Mouse (Mus musculus): Measurements from ENCODE around the gene Fmo1.

The Fmo1 gene

DNA sequence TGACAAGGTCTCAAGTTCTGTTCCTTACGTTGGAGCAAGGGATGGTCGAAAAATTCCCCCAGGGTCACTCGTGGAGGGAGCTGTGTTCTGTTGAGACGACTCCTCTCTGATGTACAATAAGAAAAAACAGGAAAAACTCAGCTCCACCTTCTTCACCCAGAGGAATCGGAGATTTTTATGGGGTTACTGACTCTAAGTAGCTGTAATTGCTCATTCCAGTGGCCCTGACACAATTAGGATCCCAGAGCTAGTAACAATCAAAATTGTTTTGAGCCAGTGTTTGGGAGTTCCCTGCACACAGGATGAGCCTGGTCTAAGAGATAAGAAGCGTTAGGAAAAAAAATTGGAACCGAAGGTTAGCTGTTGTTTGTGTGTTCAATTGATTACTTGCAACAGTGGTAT lies at the start of gene Fmo1:
Fmo1 (minus strand) TSS at position 331 of the 402 bp plus-strand sequence.
- no peak for DNase-seq (ENCODE audit: low spot score)

DNA sequence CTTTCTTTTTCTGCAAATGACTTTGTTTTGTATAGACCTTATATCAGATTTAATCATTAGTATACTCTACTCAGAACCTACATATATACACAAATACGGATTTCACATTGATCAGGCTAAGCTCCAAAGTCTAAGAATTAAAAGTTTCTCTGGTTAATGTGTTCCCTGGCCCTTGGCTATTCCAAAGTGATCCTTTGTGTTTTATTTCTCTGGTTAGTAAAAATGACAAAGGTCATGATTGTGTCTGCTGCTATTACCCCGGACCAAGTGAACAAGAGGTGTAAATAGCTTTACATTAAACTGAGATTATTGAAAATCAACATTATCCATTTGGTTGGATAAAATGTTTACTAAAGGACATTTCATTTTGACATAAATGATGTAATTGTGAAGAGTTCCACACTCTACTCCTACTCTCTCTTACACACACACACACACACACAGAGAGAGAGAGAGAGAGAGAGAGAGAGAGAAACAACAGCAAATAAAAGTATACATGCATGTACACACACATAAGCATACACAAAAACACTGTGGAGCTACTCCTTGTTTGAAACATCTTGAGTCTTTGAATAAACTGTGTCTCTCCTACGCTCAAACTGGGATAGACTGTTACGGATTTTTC lies 48.6 kb upstream of the Fmo1 start:
- DNase-seq (ENCODE audit: low spot score) = no peak

DNA sequence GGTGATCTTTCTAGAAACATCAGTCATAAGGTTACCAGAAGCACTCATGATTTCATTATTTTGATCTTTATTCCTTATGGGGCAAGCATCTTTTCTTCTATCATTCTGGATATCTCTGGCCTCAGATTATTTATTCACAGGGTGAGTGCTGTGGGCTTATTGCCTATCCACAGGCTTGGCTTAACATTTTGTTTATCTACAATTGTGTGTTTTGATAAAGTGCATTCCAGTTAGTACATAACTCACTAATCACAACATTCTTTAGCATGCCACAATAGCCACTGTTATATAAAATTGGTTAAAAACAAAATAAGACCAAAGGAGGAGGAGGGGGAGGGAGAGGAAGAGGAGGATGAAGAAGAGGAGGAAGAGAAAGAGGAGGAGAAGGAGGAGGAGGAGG lies 45.7 kb upstream of the Fmo1 start:
- no peak for DNase-seq (ENCODE audit: low spot score)

DNA sequence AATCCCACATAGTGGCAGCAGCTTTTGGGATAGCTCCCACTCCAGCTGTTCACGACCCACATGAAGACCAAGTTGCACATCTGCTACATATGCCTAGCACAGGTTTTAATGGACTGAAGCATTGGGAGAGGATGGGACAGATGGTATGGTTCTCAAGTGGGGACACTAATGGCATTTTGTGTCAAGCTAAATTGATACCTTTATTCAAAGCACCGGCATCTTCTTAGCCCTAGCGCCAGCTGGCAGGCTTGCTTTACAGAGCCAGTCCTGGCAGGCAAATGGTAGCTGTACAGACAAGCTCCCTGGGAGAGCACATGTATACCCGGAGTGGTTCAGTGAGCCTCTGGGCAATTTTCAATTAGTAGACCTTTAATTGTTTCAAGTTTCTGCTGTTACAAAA lies 35.5 kb upstream of the Fmo1 start:
- no peak for DNase-seq (ENCODE audit: low spot score)

DNA sequence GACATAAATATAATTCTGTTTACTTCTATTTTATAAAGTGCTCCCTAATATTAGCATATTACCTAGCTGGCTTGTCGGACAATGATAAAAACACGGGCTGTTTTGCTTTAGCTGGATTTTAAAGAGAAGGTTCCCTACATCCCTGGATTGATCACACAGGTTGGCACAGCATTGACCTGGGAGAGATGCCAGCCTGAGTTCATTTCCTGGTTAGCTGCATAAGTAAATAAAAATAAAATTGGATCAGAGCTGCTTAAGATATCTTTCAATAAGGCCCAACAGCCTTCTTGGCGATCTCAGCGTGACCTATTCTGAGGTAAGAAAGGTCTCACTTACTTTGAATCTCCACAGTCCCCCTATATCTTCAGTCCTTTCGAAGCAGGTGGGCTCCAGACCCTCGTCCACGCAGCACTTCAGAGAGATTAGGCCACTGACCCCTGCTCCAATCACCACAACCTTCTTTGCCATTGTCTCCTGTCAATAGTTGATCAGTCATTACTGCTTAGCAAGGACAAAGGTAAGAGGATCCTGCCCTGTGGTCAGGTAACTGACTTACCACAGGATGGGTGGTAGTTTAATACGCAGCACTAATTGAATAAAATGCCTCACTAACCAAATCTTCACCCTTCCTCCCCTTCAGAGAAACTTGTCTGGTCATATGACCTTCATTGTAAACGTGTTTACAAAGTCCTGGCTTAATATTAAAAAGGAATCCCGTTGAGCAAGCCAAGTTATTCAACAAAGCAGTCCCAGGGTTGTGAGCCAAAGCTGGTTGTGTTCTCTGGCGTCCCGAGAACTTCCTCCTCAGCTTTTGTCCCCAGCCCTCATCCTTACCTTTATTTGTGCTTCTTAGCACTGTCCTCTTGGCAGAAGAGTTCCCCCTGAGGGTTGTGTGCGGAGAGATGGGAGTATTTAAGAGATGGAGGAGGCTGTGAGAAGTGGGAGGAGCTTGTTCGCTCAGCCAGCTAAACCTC lies 31.7 kb upstream of the Fmo1 start, which contains the start of gene Fmo2:
Fmo2 (minus strand) TSS at position 889 of the 974 bp plus-strand sequence.
- DNase-seq (ENCODE audit: low spot score) = no peak

DNA sequence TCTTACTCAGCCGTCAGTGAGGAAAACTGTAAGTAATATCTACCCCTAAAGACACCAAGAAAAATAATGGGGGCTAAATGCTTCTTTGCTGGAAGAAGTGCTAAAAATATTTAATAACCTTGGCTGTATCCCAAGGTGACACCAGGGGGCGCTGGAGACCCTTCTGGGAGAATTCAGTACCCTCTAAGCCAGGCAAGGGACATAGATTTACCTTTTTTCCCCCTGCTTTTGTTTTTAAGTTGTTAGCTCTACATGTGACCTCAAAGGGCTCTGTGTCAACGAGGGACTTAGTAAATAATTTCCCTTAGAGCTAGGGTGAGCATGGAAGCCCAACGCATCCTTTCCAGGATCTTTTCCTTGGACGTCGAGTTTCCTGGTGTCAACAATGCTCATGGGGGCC lies 29.5 kb upstream of the Fmo1 start:
- DNase-seq (ENCODE audit: low spot score) = peak; percentile 59

DNA sequence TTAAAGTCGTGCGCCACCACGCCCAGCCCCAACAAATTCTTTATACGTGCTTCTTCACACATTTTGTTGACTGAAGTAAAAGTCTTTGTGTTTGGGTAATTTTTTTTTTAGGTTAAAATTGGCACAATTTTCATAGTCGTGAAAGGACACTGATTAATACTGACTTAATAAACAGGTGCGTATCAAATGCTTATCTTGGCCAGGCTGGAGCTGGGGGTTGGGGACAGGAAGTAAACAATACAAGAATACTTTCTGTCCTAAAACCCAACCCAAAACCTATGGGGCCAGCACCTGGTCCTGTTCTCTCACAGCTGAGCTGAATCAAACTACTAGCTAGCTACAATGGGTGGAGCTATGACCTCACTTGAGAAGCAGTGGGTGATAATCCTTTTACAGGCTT lies 26.6 kb upstream of the Fmo1 start:
- no peak for DNase-seq (ENCODE audit: low spot score)

DNA sequence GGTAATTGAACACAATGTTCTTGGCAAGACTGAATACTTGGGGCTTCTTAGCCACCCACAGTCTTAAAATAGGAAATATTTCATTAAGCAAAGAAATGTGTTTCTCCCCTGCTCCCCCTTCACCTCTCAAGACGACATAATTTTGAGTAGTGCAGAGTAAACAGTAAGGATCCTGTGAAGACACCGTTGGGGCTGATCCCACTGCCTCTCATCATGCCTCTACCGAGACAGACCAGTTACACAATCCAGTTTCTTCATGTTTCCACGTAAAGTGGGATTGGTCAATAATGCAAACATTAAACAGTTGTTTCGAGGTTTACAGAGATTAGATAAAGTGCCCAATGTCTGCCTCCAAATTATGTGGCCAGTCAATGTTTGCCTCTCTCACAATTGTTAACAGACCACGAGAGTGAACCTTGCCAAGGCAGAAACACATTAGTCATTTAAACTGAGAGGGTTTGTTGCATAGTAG lies 25.6 kb upstream of the Fmo1 start:
- no peak for DNase-seq (ENCODE audit: low spot score)

DNA sequence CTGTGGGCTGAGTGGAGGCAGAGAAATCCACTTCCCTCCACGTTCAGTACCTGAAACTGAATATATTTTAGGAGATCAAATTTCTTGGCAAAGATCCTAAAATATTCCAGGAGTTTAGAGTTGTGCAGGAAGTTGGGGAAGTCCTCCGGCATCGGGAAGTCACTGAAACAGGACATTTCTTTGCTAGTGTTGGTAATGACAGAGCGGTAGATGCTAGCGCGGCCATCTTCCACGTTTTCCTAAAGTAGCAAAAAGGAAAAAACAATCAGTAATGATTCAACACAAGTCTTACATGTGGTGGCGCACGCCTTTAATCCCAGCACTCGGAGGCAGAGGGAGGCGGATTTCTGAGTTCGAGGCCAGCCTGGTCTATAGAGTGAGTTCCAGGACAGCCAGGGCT lies 22.2 kb upstream of the Fmo1 start:
- no peak for DNase-seq (ENCODE audit: low spot score)

DNA sequence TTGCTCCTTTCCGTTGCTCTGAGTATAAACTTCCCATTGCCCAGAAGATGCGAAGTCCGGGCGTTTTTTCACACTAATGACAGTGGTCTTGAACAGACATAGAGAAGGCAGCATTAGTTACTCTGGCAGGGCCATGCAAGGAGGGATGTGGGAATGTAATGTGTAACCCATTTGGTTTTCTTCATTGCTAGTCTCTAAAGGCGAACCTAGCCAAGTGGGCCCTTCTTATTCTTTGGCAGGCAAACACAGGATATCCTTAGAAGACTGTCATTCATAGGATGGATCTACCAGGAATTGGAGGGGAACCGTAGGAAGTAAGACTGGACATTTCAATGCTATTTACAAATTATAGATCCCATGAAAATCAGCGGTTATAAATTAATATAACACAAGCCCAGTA lies 21.2 kb upstream of the Fmo1 start:
- no peak for DNase-seq (ENCODE audit: low spot score)

DNA sequence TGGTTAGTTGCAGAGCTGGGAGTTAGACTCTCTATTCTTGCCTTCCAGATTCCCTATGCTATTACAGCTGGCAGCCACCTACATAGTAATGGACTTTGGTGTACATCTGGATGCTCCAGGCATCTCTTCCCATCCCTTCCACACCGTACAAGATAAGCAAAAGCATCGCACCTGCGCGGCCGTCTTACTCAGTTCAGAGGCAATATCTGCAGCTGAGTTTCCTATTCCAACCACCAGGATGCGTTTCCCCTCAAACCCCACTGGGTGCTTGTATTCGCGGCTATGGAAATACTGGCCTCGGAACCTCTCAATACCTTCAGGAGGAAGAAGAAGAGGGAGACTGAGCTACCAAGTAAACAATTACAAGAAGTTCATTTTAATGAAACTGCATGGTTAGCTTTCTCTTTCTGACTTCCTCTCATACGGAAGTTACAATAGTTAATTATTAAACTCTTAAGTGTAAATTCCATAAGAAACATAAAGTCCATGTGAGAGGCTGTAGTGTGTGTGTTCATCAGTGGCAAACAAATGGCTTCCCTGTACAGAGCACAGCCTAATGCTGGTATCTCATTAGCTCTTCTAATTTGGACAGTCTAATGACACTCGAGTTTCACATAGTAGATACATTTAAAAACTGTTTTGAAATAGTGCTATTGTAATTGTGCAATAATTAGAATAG lies 19.9 kb upstream of the Fmo1 start:
- DNase-seq (ENCODE audit: low spot score) = no peak

DNA sequence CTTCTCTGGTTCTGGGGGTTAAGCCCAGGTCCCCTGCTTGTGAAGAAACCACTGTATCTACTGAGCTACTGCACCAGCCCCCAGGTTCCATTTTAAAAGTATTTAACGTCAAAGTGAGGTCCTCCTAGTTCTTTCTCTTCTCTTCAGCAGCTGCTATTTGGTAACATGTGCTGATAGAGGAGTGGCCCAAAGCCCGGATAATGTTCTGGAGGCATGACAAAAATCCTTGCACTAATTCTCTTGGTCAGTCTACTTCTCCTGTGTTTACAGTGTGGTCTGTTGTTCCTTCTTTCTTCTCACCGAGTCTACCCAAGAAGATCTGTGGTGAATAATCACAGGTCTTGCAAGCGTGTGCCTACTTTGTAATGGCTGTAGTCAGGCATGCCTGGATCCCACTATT lies 16.3 kb upstream of the Fmo1 start:
- DNase-seq (ENCODE audit: low spot score) = no peak

DNA sequence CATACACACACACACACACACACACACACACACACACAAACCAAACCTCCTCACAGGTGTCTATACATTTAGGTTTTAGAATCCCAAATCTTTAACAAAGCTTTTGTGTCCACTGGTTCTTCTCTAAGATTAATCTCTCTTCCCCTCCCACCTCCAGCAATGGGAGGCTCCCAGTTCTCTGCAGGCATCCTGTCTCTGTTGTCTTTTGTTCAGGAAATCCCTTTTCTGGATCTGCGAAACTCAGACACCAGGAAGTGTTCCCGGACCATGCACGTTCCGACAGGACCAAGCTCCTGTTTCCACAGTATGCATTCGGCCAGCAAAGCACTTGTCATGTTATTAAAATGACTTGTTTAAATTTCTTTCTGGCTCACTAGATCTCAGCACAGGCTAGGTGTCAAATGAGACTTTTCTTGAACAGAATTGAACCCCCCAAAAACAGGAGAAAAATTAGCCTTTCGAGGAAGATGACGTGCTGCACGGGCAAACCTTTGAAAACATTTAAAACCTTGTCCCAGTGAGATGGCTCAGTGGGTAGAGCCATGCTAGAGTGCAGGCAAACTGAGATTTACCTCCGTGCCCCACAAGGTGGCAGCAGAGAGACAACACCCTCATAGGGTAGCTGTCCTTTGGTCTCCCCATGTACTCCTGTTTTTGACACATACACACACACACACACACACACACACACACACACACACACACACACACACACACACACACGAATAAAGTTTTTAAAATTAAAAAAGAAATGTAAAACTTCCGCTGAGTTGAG lies 13.4 kb upstream of the Fmo1 start:
- peak; percentile 48 for DNase-seq (ENCODE audit: low spot score)

DNA sequence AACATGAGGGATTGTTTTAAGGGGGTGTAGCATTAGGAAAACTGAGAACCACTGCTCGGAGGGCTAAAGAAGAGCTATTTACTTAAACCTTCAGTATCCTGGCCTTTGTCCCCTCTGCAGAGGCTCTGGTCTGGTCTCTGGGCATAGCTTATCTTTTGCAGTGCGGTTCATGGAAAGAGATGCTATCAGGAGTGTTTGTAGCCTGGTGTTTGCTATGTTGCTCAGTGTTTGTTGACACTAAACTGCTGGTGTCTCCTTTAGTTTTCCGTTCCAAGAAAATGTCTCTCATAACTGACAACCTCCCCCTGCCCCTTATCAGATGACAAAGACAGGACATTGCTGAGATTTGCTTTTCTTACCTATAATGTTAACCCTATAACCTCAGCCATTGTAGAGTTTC lies 8.7 kb upstream of the Fmo1 start:
- no peak for DNase-seq (ENCODE audit: low spot score)

DNA sequence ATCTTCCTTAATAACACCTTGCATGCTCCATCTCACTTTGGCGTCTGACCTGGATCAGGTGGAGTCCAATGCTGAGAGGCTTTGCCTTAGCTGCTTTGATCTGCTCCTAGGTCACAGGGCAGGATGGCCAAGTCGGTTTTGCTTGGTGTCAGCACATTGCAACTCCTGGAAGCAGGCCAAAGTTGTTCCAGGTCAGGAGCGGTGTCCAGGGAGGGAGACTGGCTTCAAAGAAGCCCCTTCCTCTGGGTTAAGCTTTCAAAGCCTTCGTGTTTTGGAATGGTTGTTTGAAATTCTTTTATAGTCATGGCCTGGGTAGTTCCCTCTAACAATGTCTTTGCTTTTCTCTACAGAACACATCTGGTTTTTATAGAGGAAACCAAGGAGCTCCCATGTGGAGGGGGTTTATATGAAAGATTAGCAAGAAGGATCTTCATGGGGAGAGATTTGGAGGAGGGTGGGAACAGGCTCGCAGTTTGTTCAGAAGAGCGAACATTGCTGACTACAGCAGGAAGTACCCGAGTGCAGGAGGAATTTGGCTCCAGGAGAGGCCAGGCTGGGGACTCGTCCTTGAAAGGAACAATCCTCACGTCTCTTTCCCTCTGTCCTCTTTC lies 5.4 kb upstream of the Fmo1 start:
- no peak for DNase-seq (ENCODE audit: low spot score)

DNA sequence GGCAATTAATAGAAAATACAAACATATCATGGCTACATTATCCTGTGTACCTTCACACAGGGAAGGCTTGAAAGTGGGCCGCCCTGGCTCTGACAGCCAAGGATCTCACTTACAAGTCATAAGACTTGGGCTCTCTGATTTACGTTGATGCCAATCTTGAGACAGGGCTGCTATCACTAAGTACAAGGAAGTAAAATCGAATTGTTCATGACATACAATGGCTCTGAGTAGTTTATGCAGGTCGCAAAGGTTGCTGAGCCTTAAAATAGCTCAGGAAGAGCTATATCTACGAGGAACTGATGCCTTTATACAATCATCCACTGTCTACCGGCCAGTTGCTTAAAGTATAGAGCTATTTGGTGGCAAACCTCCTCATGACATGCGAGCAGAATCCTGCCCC lies 4.6 kb upstream of the Fmo1 start:
- DNase-seq (ENCODE audit: low spot score) = no peak

DNA sequence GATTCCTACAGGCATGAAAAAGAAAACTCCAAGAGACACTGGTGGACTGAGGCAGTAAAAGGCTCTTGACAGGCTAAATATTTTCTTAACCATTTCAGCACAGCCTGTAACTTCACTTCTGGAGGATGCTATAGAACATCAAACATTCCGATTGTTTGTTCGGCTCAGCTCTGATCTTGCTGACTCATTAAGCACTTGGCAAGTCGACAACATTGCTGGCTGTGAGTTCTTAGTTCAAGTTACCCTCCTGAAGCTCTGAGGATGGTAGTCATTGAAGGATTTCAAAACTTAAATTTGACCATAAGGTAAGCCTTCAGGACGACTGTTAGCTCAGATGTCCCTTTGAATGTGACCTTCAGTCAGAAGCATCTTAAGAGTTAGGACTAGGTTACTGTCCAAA lies 986 bp upstream of the Fmo1 start:
- DNase-seq (ENCODE audit: low spot score) = no peak

DNA sequence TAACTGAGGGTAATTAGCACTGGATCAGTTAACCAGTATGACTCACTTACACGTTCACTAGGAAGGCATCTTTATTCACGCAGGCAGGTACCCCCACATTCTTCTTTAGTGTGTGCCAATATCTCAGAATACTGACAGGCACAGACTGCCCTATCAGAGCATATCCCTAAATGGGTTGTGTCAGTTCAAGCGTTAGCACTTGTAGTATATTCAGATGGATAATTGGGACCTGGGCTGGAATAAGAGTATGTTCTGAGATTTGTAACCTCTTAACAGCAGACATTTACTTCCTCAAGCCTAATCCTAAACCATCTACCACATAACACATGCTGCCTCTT lies 948 bp downstream of the Fmo1 start:
- DNase-seq (ENCODE audit: low spot score) = no peak

DNA sequence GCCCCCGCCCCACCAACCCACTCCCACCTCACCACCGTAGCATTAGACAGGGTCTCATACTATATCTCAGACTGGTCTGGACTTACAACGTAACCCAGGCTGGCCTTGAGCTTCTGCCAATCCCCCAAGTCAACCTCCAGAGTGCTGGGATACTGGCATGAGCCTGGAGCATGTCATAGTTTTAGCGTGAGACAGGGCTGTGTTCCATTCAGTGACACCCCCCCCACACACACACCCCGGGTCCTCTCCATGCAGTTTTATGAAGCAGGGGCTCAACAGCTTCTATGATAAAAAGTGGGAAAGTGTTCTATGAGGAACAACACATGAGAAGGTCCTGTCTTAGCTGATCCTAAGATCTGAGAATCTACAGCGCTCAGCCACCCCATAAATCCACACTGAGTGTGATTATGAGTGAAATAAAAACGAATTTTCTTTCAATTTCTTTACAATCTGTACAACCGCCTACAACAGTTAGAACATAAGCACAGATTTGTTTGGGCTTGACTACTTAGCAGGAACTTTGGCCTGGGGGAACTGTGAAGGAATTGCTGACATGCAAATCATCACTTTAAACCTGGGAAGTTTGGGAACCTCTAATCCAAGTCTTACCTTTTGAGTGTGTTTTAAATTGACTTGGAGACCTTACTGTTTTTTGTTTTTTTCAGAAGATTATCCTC lies 1.5 kb downstream of the Fmo1 start:
- no peak for DNase-seq (ENCODE audit: low spot score)

DNA sequence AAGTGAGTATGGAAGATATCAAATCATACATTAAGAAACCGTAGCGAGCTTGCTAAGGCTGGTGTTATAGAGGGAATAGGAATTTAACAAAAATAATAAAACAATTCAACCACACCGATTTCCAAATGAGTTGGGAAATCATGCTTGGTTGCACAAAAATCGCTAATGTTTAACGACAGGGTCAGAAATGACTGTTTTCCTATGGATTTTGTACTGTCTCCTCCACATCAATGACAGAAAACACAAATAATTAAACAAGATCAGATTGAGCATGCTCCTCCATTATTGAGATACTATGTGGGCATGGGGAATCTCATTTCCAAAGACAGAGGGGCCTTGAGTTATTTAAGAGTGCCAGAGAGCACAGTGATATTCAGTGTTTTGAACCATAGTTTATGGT lies 2.1 kb downstream of the Fmo1 start:
- DNase-seq (ENCODE audit: low spot score) = no peak

DNA sequence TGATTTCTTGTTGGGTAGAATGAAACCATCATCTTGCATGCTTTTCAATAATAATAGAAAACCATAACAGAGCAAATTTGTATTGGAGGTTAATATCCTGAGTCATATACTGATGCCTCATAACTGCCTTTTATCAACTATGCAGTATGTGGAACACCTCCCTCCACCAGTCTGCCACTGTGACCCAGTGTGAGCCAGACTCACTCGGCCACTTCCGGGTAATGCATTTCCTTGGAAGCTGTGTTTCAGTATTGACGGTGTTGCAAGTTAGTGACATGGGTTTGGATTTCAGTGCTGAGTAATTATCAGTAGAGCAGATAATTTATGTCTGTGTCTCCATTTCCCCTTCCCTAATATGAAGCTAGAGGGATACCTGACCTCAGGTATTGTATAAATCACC lies 2.8 kb downstream of the Fmo1 start:
- DNase-seq (ENCODE audit: low spot score) = no peak
